Mouse (Mus musculus) lung, embryonic 14.5 days (tissue): ENCODE measurements at regions not wholly inside any gene's neighbourhood (a gene's known extent, or its start where the extent isn't known, plus 50 kb on each side); places are given as distances from the start of the nearest gene placed in this dataset.
A peak's percentile ranks its signal among the peaks of the same experiment; 100 is the strongest.

Experiments
- ATAC-seq: fragments of 200-750 bp; cut with Nextera tagmentation; 2 replicates; pipeline ENCODE4 v1.8.0; 2017; ENCODE audit warnings: mild to moderate bottlenecking, moderate TSS enrichment, moderate library complexity; ENCODE audit not compliant: insufficient read depth
- DNase-seq: peaks from one replicate; pipeline ENCODE4 v3.0.0-alpha.2; 2015
- H3K27ac ChIP-seq: fragments of 300-500 bp; sonication (generic); 2 replicates; pipeline ENCODE4 v1.5.1; 2014; ENCODE audit warnings: low read depth, mild to moderate bottlenecking, moderate library complexity
- H3K27me3 ChIP-seq: fragments of 300-500 bp; sonication (generic); 2 replicates; pipeline ENCODE4 v1.6.1; 2014; ENCODE audit warnings: low read length, control low read depth; ENCODE audit not compliant: insufficient read depth
- H3K36me3 ChIP-seq: fragments of 300-500 bp; sonication (generic); 2 replicates; pipeline ENCODE4 v1.6.1; 2014; ENCODE audit warnings: control low read depth; ENCODE audit not compliant: insufficient read depth
- H3K4me1 ChIP-seq: fragments of 300-500 bp; sonication (generic); 2 replicates; pipeline ENCODE4 v1.6.1; 2014; ENCODE audit warnings: antibody characterized with exemption, control low read depth; ENCODE audit not compliant: insufficient read depth
- H3K4me2 ChIP-seq: fragments of 300-500 bp; sonication (generic); 2 replicates; pipeline ENCODE4 v1.6.1; 2014; ENCODE audit warnings: mild to moderate bottlenecking
- H3K4me3 ChIP-seq: fragments of 300-500 bp; sonication (generic); 2 replicates; pipeline ENCODE4 v1.5.1; 2014; ENCODE audit warnings: low read depth, low read length
- H3K9ac ChIP-seq: fragments of 300-500 bp; sonication (generic); 2 replicates; pipeline ENCODE4 v1.6.1; 2014
- H3K9me3 ChIP-seq: fragments of 300-500 bp; sonication (generic); 2 replicates; pipeline ENCODE4 v1.6.1; 2016; ENCODE audit warnings: low read depth, low read length, control low read depth
- CTCF ChIP-seq: IDR thresholded peaks from 2 replicates; pipeline ENCODE4 v1.5.1; 2016; ENCODE audit warnings: antibody characterized with exemption, low read depth
- WGBS: fragments of 180-500 bp; shearing (Covaris S2); extraction: QIAGEN DNeasy Blood & Tissue Kit; methylation state at CpG from one replicate; pipeline ENCODE4 v1.1.7; 2014; 5-methylcytosine and 5-hydroxymethylcytosine counted together

- Histone ChIP-seq H3K9ac (no peak overlapping the region), H3K27ac (no peak overlapping the region), H3K36me3 (no peaks in the 10 kb centered on the region), H3K27me3 (no peaks in the 10 kb centered on the region), H3K4me1 (no peaks in the 10 kb centered on the region), H3K9me3 (no peaks in the 10 kb centered on the region), H3K4me2 (no peak overlapping the region), H3K4me3 (no peak overlapping the region)
- no peak for ATAC-seq
- peak; percentile 83 for TF ChIP-seq CTCF
- peak; percentile 77 for DNase-seq
- WGBS, result 30% methylated on average over 5 of the region's 5 CpGs
Measured at GRCm38 (mm10) chr12:9251772-9252171, 222.0 kb downstream of the Ttc32 start.

GRCm38 (mm10) chr12:9253306-9254074 is 223.7 kb downstream of the Ttc32 start:
- DNase-seq (no peak), ATAC-seq (no peak)
- Histone ChIP-seq H3K4me2 (no peak overlapping the region), H3K9ac (no peak overlapping the region), H3K36me3 (no peaks in the 10 kb centered on the region), H3K4me1 (no peaks in the 10 kb centered on the region), H3K27ac (no peak overlapping the region), H3K4me3 (no peak overlapping the region), H3K27me3 (no peaks in the 10 kb centered on the region), H3K9me3 (no peaks in the 10 kb centered on the region)
- TF ChIP-seq CTCF, result no peak
- 20% methylated on average over 19 of the region's 19 CpGs for WGBS

GRCm38 (mm10) chr12:9254301-9254860 is 224.6 kb downstream of the Ttc32 start:
- Histone ChIP-seq H3K27ac (no peak overlapping the region), H3K4me2 (no peak overlapping the region), H3K9ac (no peak overlapping the region), H3K27me3 (no peaks in the 10 kb centered on the region), H3K4me3 (no peak overlapping the region), H3K9me3 (no peaks in the 10 kb centered on the region), H3K4me1 (no peaks in the 10 kb centered on the region), H3K36me3 (no peaks in the 10 kb centered on the region)
- DNase-seq, result no peak
- ATAC-seq, result no peak
- WGBS, result 52% methylated on average over 6 of the region's 6 CpGs
- TF ChIP-seq CTCF, result no peak

GRCm38 (mm10) chr12:9255661-9256486 is 226.1 kb downstream of the Ttc32 start:
- ATAC-seq (no peak), DNase-seq (no peak)
- Histone ChIP-seq H3K4me2 (no peak overlapping the region), H3K27me3 (no peaks in the 10 kb centered on the region), H3K27ac (no peak overlapping the region), H3K36me3 (no peaks in the 10 kb centered on the region), H3K4me3 (no peak overlapping the region), H3K9ac (no peak overlapping the region), H3K4me1 (no peaks in the 10 kb centered on the region), H3K9me3 (no peaks in the 10 kb centered on the region)
- WGBS, result 77% methylated on average over 10 of the region's 10 CpGs
- no peak for TF ChIP-seq CTCF

GRCm38 (mm10) chr12:9256487-9256820 is 226.7 kb downstream of the Ttc32 start:
- H3K4me3 ChIP-seq, result no peak overlapping the region
- ATAC-seq (no peak), DNase-seq (no peak)
- no peak for TF ChIP-seq CTCF
- no peak overlapping the region for H3K9ac ChIP-seq
- no peaks in the 10 kb centered on the region for H3K36me3 ChIP-seq
- no peaks in the 10 kb centered on the region for H3K27me3 ChIP-seq
- no peak overlapping the region for H3K4me2 ChIP-seq
- no peaks in the 10 kb centered on the region for H3K4me1 ChIP-seq
- H3K27ac ChIP-seq, result no peak overlapping the region
- no peaks in the 10 kb centered on the region for H3K9me3 ChIP-seq

GRCm38 (mm10) chr12:9258221-9258620 is 228.4 kb downstream of the Ttc32 start:
- H3K4me1 ChIP-seq, result no peaks in the 10 kb centered on the region
- H3K4me2 ChIP-seq, result no peak overlapping the region
- TF ChIP-seq CTCF, result no peak
- H3K27ac ChIP-seq, result no peak overlapping the region
- no peak for DNase-seq
- H3K9me3 ChIP-seq, result no peaks in the 10 kb centered on the region
- no peak overlapping the region for H3K4me3 ChIP-seq
- no peak for ATAC-seq
- 92% methylated on average over 1 of the region's 1 CpGs for WGBS
- no peaks in the 10 kb centered on the region for H3K36me3 ChIP-seq
- H3K27me3 ChIP-seq, result no peaks in the 10 kb centered on the region
- H3K9ac ChIP-seq, result no peak overlapping the region

- Histone ChIP-seq H3K27ac (no peak overlapping the region), H3K9ac (no peak overlapping the region), H3K36me3 (no peaks in the 10 kb centered on the region), H3K4me1 (no peaks in the 10 kb centered on the region), H3K27me3 (no peaks in the 10 kb centered on the region), H3K4me2 (no peak overlapping the region), H3K9me3 (no peaks in the 10 kb centered on the region), H3K4me3 (no peak overlapping the region)
- no peak for DNase-seq
- ATAC-seq, result no peak
- TF ChIP-seq CTCF, result no peak
- 47% methylated on average over 6 of the region's 6 CpGs for WGBS
Measured at GRCm38 (mm10) chr12:9261662-9262061, 231.9 kb downstream of the Ttc32 start.
